ENCODE assay signal across 23 mouse cellular contexts in genomic region chr6:141015055-141015681, GRCm38 (mm10).
"Had no signal": no experiment of that assay in that cellular context is flagged by ENCODE, and none has a peak within 500 bp of the region (broad histone marks: within the 10 kb centered on the region; RNA-seq: fewer than 3 reads in every experiment).

No protein-coding gene starts in this region.

- H3K4me2 ChIP-seq: kidney, embryonic 15.5 days; limb, embryonic 13.5 days; liver, embryonic 12.5 days; liver, embryonic 15.5 days; lung, embryonic 15.5 days; midbrain, embryonic 12.5 days; midbrain, embryonic 15.5 days; neural tube, embryonic 12.5 days; neural tube, embryonic 15.5 days; stomach, embryonic 15.5 days had no signal

- H3K4me3 ChIP-seq: kidney, embryonic 15.5 days; limb, embryonic 10.5 days; limb, embryonic 13.5 days; liver, embryonic 12.5 days; liver, embryonic 15.5 days; lung, embryonic 15.5 days; megakaryocyte, embryonic 14.5 days; midbrain, embryonic 12.5 days; midbrain, embryonic 15.5 days; neural tube, embryonic 12.5 days; neural tube, embryonic 15.5 days; stomach, embryonic 15.5 days had no signal

- H3K9ac ChIP-seq: kidney, embryonic 15.5 days; limb, embryonic 13.5 days; liver, embryonic 12.5 days; liver, embryonic 15.5 days; lung, embryonic 15.5 days; midbrain, embryonic 12.5 days; midbrain, embryonic 15.5 days; neural tube, embryonic 12.5 days; neural tube, embryonic 15.5 days; stomach, embryonic 15.5 days had no signal

- H3K36me3 ChIP-seq: kidney, embryonic 15.5 days; limb, embryonic 10.5 days; limb, embryonic 13.5 days; liver, embryonic 12.5 days; liver, embryonic 15.5 days; lung, embryonic 15.5 days; midbrain, embryonic 12.5 days; midbrain, embryonic 15.5 days; neural tube, embryonic 12.5 days; neural tube, embryonic 15.5 days; stomach, embryonic 15.5 days had no signal

- DNase-seq: kidney, adult 18-20 months; kidney, postnatal 25 days; liver; lung, adult 18-20 months; lung, postnatal 10 days; lung, postnatal 36 days; right cerebral cortex, adult 18-20 months; right cerebral cortex, postnatal 14 days; right cerebral cortex, postnatal 4 days; spleen, adult 18-20 months; thymus, postnatal 25 days had no signal

- H3K4me1 ChIP-seq: kidney, embryonic 15.5 days; limb, embryonic 10.5 days; limb, embryonic 13.5 days; liver, embryonic 12.5 days; liver, embryonic 15.5 days; lung, embryonic 15.5 days; megakaryocyte, embryonic 14.5 days; midbrain, embryonic 12.5 days; midbrain, embryonic 15.5 days; neural tube, embryonic 12.5 days; neural tube, embryonic 15.5 days; stomach, embryonic 15.5 days had no signal

- H3K9me3 ChIP-seq: kidney, embryonic 15.5 days; limb, embryonic 10.5 days; limb, embryonic 13.5 days; liver, embryonic 12.5 days; liver, embryonic 15.5 days; lung, embryonic 15.5 days; midbrain, embryonic 12.5 days; midbrain, embryonic 15.5 days; neural tube, embryonic 12.5 days; neural tube, embryonic 15.5 days; stomach, embryonic 15.5 days had no signal

- H3K27ac ChIP-seq: kidney, embryonic 15.5 days; limb, embryonic 10.5 days; limb, embryonic 13.5 days; liver, embryonic 12.5 days; liver, embryonic 15.5 days; lung, embryonic 15.5 days; midbrain, embryonic 12.5 days; midbrain, embryonic 15.5 days; neural tube, embryonic 12.5 days; neural tube, embryonic 15.5 days; stomach, embryonic 15.5 days had no signal

- ATAC-seq: liver, embryonic 12.5 days; midbrain, embryonic 15.5 days had no signal

- H3K27me3 ChIP-seq: kidney, embryonic 15.5 days; limb, embryonic 13.5 days; liver, embryonic 12.5 days; liver, embryonic 15.5 days; lung, embryonic 15.5 days; megakaryocyte, embryonic 14.5 days; midbrain, embryonic 12.5 days; midbrain, embryonic 15.5 days; neural tube, embryonic 12.5 days; neural tube, embryonic 15.5 days; stomach, embryonic 15.5 days had no signal
